Mouse (Mus musculus): ENCODE results near the gene Dmkn. TPM values are rescaled to one million over a fixed set of nuclear protein-coding genes. Genes with fewer than 3 reads are reported as not detected.

The Dmkn gene
- polyA plus RNA-seq, 1 experiment from 2014 or later: 5.9 TPM

GRCm38 (mm10) chr7:30796790-30797189 lies 33.2 kb downstream of the Dmkn start:
- no peaks in the 10 kb centered on the region for H3K36me3 ChIP-seq
- H3K4me1 ChIP-seq: no peaks in the 10 kb centered on the region
- H3K9ac ChIP-seq: no peak overlapping the region
- H3K27ac ChIP-seq: no peak overlapping the region
- no peak overlapping the region for H3K4me3 ChIP-seq
- no peaks in the 10 kb centered on the region for H3K27me3 ChIP-seq
- H3K4me2 ChIP-seq: no peak overlapping the region
- 88% methylated on average over 1 of the region's 1 CpGs for WGBS
- ATAC-seq (ENCODE audit: borderline replicate concordance, extremely low read depth, low FRiP score, low TSS enrichment): no peak
- H3K9me3 ChIP-seq: no peaks in the 10 kb centered on the region

GRCm38 (mm10) chr7:30800653-30801052 lies 37.1 kb downstream of the Dmkn start:
- H3K4me3 ChIP-seq: no peak overlapping the region
- no peak for ATAC-seq (ENCODE audit: borderline replicate concordance, extremely low read depth, low FRiP score, low TSS enrichment)
- H3K36me3 ChIP-seq: no peaks in the 10 kb centered on the region
- H3K9me3 ChIP-seq: no peaks in the 10 kb centered on the region
- H3K9ac ChIP-seq: no peak overlapping the region
- no peak overlapping the region for H3K27ac ChIP-seq
- H3K4me1 ChIP-seq: no peaks in the 10 kb centered on the region
- no peaks in the 10 kb centered on the region for H3K27me3 ChIP-seq
- no peak overlapping the region for H3K4me2 ChIP-seq

- H3K4me1 ChIP-seq: no peaks in the 10 kb centered on the region
- no peak overlapping the region for H3K4me3 ChIP-seq
- H3K9me3 ChIP-seq: no peaks in the 10 kb centered on the region
- H3K9ac ChIP-seq: no peak overlapping the region
- H3K27ac ChIP-seq: no peak overlapping the region
- no peaks in the 10 kb centered on the region for H3K36me3 ChIP-seq
- no peaks in the 10 kb centered on the region for H3K27me3 ChIP-seq
- no peak for ATAC-seq (ENCODE audit: borderline replicate concordance, extremely low read depth, low FRiP score, low TSS enrichment)
- 97% methylated on average over 3 of the region's 3 CpGs for WGBS
- H3K4me2 ChIP-seq: no peak overlapping the region
Observed at GRCm38 (mm10) chr7:30803256-30803655, 39.7 kb downstream of the Dmkn start.

- Histone ChIP-seq H3K36me3 (no peaks in the 10 kb centered on the region), H3K27me3 (no peaks in the 10 kb centered on the region), H3K27ac (0 out of 2 replicates have a peak overlapping the region, but pooled peaks have one; percentile 8), H3K4me3 (no peak overlapping the region), H3K4me2 (no peak overlapping the region), H3K9me3 (no peaks in the 10 kb centered on the region), H3K9ac (no peak overlapping the region), H3K4me1 (no peaks in the 10 kb centered on the region)
- WGBS: 69% methylated on average over 9 of the region's 9 CpGs
- ATAC-seq (ENCODE audit: borderline replicate concordance, extremely low read depth, low FRiP score, low TSS enrichment): 0 out of 2 replicates have a peak, but pooled peaks have one; percentile 59
Observed at GRCm38 (mm10) chr7:30804026-30804715, 40.6 kb downstream of the Dmkn start.

- WGBS: 49% methylated on average over 6 of the region's 6 CpGs
- no peak for ATAC-seq (ENCODE audit: borderline replicate concordance, extremely low read depth, low FRiP score, low TSS enrichment)
Observed at GRCm38 (mm10) chr7:30805924-30806323, 42.4 kb downstream of the Dmkn start.

GRCm38 (mm10) chr7:30810319-30810718 lies 46.8 kb downstream of the Dmkn start:
- 55% methylated on average over 6 of the region's 6 CpGs for WGBS

More at GRCm38 (mm10) chr7:30805924-30806323, 42.4 kb downstream of the Dmkn start:
- Histone ChIP-seq H3K27ac (no peak overlapping the region), H3K9ac (no peak overlapping the region), H3K9me3 (no peaks in the 10 kb centered on the region), H3K36me3 (no peaks in the 10 kb centered on the region), H3K27me3 (no peaks in the 10 kb centered on the region), H3K4me3 (no peak overlapping the region), H3K4me2 (no peak overlapping the region), H3K4me1 (no peaks in the 10 kb centered on the region)

GRCm38 (mm10) chr7:30811757-30812290 lies 48.3 kb downstream of the Dmkn start:
- H3K4me1 ChIP-seq: no peaks in the 10 kb centered on the region
- ATAC-seq (ENCODE audit: borderline replicate concordance, extremely low read depth, low FRiP score, low TSS enrichment): no peak
- H3K4me2 ChIP-seq: no peak overlapping the region
- no peaks in the 10 kb centered on the region for H3K36me3 ChIP-seq
- no peak overlapping the region for H3K9ac ChIP-seq
- H3K4me3 ChIP-seq: no peak overlapping the region
- no peak overlapping the region for H3K27ac ChIP-seq
- 36% methylated on average over 9 of the region's 9 CpGs for whole genome bisulfite sequencing
- no peaks in the 10 kb centered on the region for H3K27me3 ChIP-seq
- H3K9me3 ChIP-seq: no peaks in the 10 kb centered on the region

More at GRCm38 (mm10) chr7:30810319-30810718, 46.8 kb downstream of the Dmkn start:
- no peak for ATAC-seq (ENCODE audit: borderline replicate concordance, extremely low read depth, low FRiP score, low TSS enrichment)
- no peaks in the 10 kb centered on the region for H3K4me1 ChIP-seq
- H3K9ac ChIP-seq: no peak overlapping the region
- H3K27ac ChIP-seq: no peak overlapping the region
- H3K9me3 ChIP-seq: no peaks in the 10 kb centered on the region
- H3K27me3 ChIP-seq: no peaks in the 10 kb centered on the region
- no peak overlapping the region for H3K4me2 ChIP-seq
- no peaks in the 10 kb centered on the region for H3K36me3 ChIP-seq
- H3K4me3 ChIP-seq: no peak overlapping the region

- Histone ChIP-seq H3K27ac (0 out of 2 replicates have a peak overlapping the region, but pooled peaks have one; percentile 2), H3K4me1 (no peaks in the 10 kb centered on the region), H3K36me3 (no peaks in the 10 kb centered on the region), H3K27me3 (no peaks in the 10 kb centered on the region), H3K4me2 (no peak overlapping the region), H3K9ac (no peak overlapping the region), H3K4me3 (no peak overlapping the region), H3K9me3 (no peaks in the 10 kb centered on the region)
- WGBS: 55% methylated on average over 6 of the region's 6 CpGs
- ATAC-seq (ENCODE audit: borderline replicate concordance, extremely low read depth, low FRiP score, low TSS enrichment): no peak
Observed at GRCm38 (mm10) chr7:30812291-30812807, 48.8 kb downstream of the Dmkn start.

GRCm38 (mm10) chr7:30820131-30820530 lies 56.6 kb downstream of the Dmkn start:
- Histone ChIP-seq H3K36me3 (no peaks in the 10 kb centered on the region), H3K9me3 (no peaks in the 10 kb centered on the region), H3K9ac (no peak overlapping the region), H3K4me2 (no peak overlapping the region), H3K4me3 (no peak overlapping the region), H3K27me3 (no peaks in the 10 kb centered on the region), H3K4me1 (peaks cover 13% of the 10 kb centered on the region), H3K27ac (no peak overlapping the region)
- ATAC-seq (ENCODE audit: borderline replicate concordance, extremely low read depth, low FRiP score, low TSS enrichment): no peak
- 42% methylated on average over 6 of the region's 6 CpGs for WGBS

GRCm38 (mm10) chr7:30820854-30821445 lies 57.4 kb downstream of the Dmkn start:
- Histone ChIP-seq H3K9ac (no peak overlapping the region), H3K4me1 (peaks cover 13% of the 10 kb centered on the region), H3K27ac (no peak overlapping the region), H3K4me2 (no peak overlapping the region), H3K4me3 (no peak overlapping the region), H3K27me3 (no peaks in the 10 kb centered on the region), H3K9me3 (no peaks in the 10 kb centered on the region), H3K36me3 (no peaks in the 10 kb centered on the region)
- ATAC-seq (ENCODE audit: borderline replicate concordance, extremely low read depth, low FRiP score, low TSS enrichment): no peak
- 45% methylated on average over 7 of the region's 7 CpGs for WGBS

GRCm38 (mm10) chr7:30821532-30821931 lies 58.0 kb downstream of the Dmkn start:
- H3K4me2 ChIP-seq: no peak overlapping the region
- H3K9me3 ChIP-seq: no peaks in the 10 kb centered on the region
- no peaks in the 10 kb centered on the region for H3K36me3 ChIP-seq
- peaks cover 13% of the 10 kb centered on the region for H3K4me1 ChIP-seq
- H3K9ac ChIP-seq: no peak overlapping the region
- no peak overlapping the region for H3K27ac ChIP-seq
- ATAC-seq (ENCODE audit: borderline replicate concordance, extremely low read depth, low FRiP score, low TSS enrichment): no peak
- no peak overlapping the region for H3K4me3 ChIP-seq
- WGBS: 55% methylated on average over 5 of the region's 5 CpGs
- H3K27me3 ChIP-seq: no peaks in the 10 kb centered on the region

- Histone ChIP-seq H3K36me3 (no peaks in the 10 kb centered on the region), H3K4me3 (no peak within 1 kb of the TSS), H3K27me3 (no peaks in the 10 kb centered on the region), H3K4me1 (peaks cover 13% of the 10 kb centered on the region), H3K27ac (no peak within 1 kb of the TSS), H3K9ac (no peak within 1 kb of the TSS), H3K4me2 (no peak within 1 kb of the TSS), H3K9me3 (no peaks in the 10 kb centered on the region)
- no peak for ATAC-seq (ENCODE audit: borderline replicate concordance, extremely low read depth, low FRiP score, low TSS enrichment)
- WGBS: 79% methylated on average over 18 of the region's 18 CpGs
Observed at GRCm38 (mm10) chr7:30823675-30824074, 60.1 kb downstream of the Dmkn start, which contains the start of gene Ffar2. TSS of gene Ffar2 (minus strand) at chr7:30823775.
